Mouse (Mus musculus): Measurements from ENCODE around the gene Lmcd1. TPM values are rescaled to one million over a fixed set of nuclear protein-coding genes. Genes with fewer than 3 reads are reported as not detected.
A peak's percentile ranks its signal among the peaks of the same experiment; 100 is the strongest.

The Lmcd1 gene
- polyA plus RNA-seq, 1 experiment from 2014 or later: 31.7 TPM

GRCm38 (mm10) chr6:112287671-112288070, 14.1 kb downstream of the Lmcd1 start:
- Histone ChIP-seq H3K4me1 (ENCODE audit: insufficient read depth) (no peaks in the 10 kb centered on the region), H3K9ac (no peak overlapping the region), H3K36me3 (ENCODE audit: insufficient read depth) (no peaks in the 10 kb centered on the region), H3K9me3 (ENCODE audit: low read depth, low read length) (no peaks in the 10 kb centered on the region), H3K4me3 (ENCODE audit: low read depth, low read length) (no peak overlapping the region), H3K27ac (ENCODE audit: low read depth) (no peak overlapping the region; the same call in 1 of the 2 replicates), H3K27me3 (ENCODE audit: insufficient read depth, low read length) (no peaks in the 10 kb centered on the region), H3K4me2 (no peak overlapping the region)
- WGBS: 77% methylated on average over 9 of the region's 9 CpGs
- ATAC-seq (ENCODE audit: insufficient read depth) (no peak; the same call in 1 of the 2 replicates), DNase-seq (peak; percentile 51)
- TF ChIP-seq CTCF (IDR thresholded peaks at IDR 0.05; ENCODE audit: low read depth): no peak

- H3K9ac ChIP-seq: no peak overlapping the region
- H3K9me3 ChIP-seq (ENCODE audit: low read depth, low read length): no peaks in the 10 kb centered on the region
- H3K4me1 ChIP-seq (ENCODE audit: insufficient read depth): no peaks in the 10 kb centered on the region
- no peaks in the 10 kb centered on the region for H3K27me3 ChIP-seq (ENCODE audit: insufficient read depth, low read length)
- ATAC-seq (ENCODE audit: insufficient read depth) (no peak), DNase-seq (no peak)
- H3K36me3 ChIP-seq (ENCODE audit: insufficient read depth): no peaks in the 10 kb centered on the region
- H3K27ac ChIP-seq (ENCODE audit: low read depth): no peak overlapping the region
- TF ChIP-seq CTCF (IDR thresholded peaks at IDR 0.05; ENCODE audit: low read depth): no peak
- H3K4me2 ChIP-seq: no peak overlapping the region
- H3K4me3 ChIP-seq (ENCODE audit: low read depth, low read length): no peak overlapping the region
- WGBS: 79% methylated on average over 3 of the region's 3 CpGs
These were observed 14.7 kb downstream of the Lmcd1 start for GRCm38 (mm10) chr6:112288271-112288670.

GRCm38 (mm10) chr6:112291146-112291545, 17.6 kb downstream of the Lmcd1 start:
- TF ChIP-seq CTCF (IDR thresholded peaks at IDR 0.05; ENCODE audit: low read depth): no peak
- H3K4me3 ChIP-seq (ENCODE audit: low read depth, low read length): no peak overlapping the region
- H3K9me3 ChIP-seq (ENCODE audit: low read depth, low read length): no peaks in the 10 kb centered on the region
- H3K36me3 ChIP-seq (ENCODE audit: insufficient read depth): no peaks in the 10 kb centered on the region
- DNase-seq (no peak), ATAC-seq (ENCODE audit: insufficient read depth) (no peak)
- no peak overlapping the region for H3K27ac ChIP-seq (ENCODE audit: low read depth)
- WGBS: 70% methylated on average over 4 of the region's 4 CpGs
- no peak overlapping the region for H3K4me2 ChIP-seq
- no peak overlapping the region for H3K9ac ChIP-seq
- no peaks in the 10 kb centered on the region for H3K27me3 ChIP-seq (ENCODE audit: insufficient read depth, low read length)
- no peaks in the 10 kb centered on the region for H3K4me1 ChIP-seq (ENCODE audit: insufficient read depth)

- Histone ChIP-seq H3K27me3 (ENCODE audit: insufficient read depth, low read length) (no peaks in the 10 kb centered on the region), H3K4me2 (no peak overlapping the region), H3K4me1 (ENCODE audit: insufficient read depth) (no peaks in the 10 kb centered on the region), H3K27ac (ENCODE audit: low read depth) (no peak overlapping the region), H3K4me3 (ENCODE audit: low read depth, low read length) (no peak overlapping the region), H3K9me3 (ENCODE audit: low read depth, low read length) (no peaks in the 10 kb centered on the region), H3K36me3 (ENCODE audit: insufficient read depth) (no peaks in the 10 kb centered on the region), H3K9ac (no peak overlapping the region)
- DNase-seq (no peak), ATAC-seq (ENCODE audit: insufficient read depth) (no peak)
- no peak for TF ChIP-seq CTCF (IDR thresholded peaks at IDR 0.05; ENCODE audit: low read depth)
- 37% methylated on average over 5 of the region's 5 CpGs for WGBS
These were observed 19.8 kb downstream of the Lmcd1 start for GRCm38 (mm10) chr6:112293320-112293719.

GRCm38 (mm10) chr6:112295269-112295668, 21.7 kb downstream of the Lmcd1 start:
- H3K27ac ChIP-seq (ENCODE audit: low read depth): no peak overlapping the region
- H3K36me3 ChIP-seq (ENCODE audit: insufficient read depth): no peaks in the 10 kb centered on the region
- DNase-seq (no peak), ATAC-seq (ENCODE audit: insufficient read depth) (no peak)
- WGBS: 53% methylated on average over 3 of the region's 3 CpGs
- H3K9me3 ChIP-seq (ENCODE audit: low read depth, low read length): no peaks in the 10 kb centered on the region
- TF ChIP-seq CTCF (IDR thresholded peaks at IDR 0.05; ENCODE audit: low read depth): no peak
- H3K27me3 ChIP-seq (ENCODE audit: insufficient read depth, low read length): no peaks in the 10 kb centered on the region
- no peak overlapping the region for H3K4me2 ChIP-seq
- no peak overlapping the region for H3K9ac ChIP-seq
- H3K4me3 ChIP-seq (ENCODE audit: low read depth, low read length): no peak overlapping the region
- H3K4me1 ChIP-seq (ENCODE audit: insufficient read depth): no peaks in the 10 kb centered on the region

GRCm38 (mm10) chr6:112300146-112300545, 26.6 kb downstream of the Lmcd1 start:
- Histone ChIP-seq H3K4me2 (no peak overlapping the region), H3K4me1 (ENCODE audit: insufficient read depth) (peaks cover 3% of the 10 kb centered on the region; the same call in 1 of the 2 replicates), H3K36me3 (ENCODE audit: insufficient read depth) (no peaks in the 10 kb centered on the region), H3K9ac (no peak overlapping the region), H3K9me3 (ENCODE audit: low read depth, low read length) (no peaks in the 10 kb centered on the region), H3K27me3 (ENCODE audit: insufficient read depth, low read length) (no peaks in the 10 kb centered on the region), H3K27ac (ENCODE audit: low read depth) (no peak overlapping the region), H3K4me3 (ENCODE audit: low read depth, low read length) (no peak overlapping the region)
- WGBS: 71% methylated on average over 7 of the region's 7 CpGs
- no peak for DNase-seq
- no peak for TF ChIP-seq CTCF (IDR thresholded peaks at IDR 0.05; ENCODE audit: low read depth)
- ATAC-seq (ENCODE audit: insufficient read depth): no peak

GRCm38 (mm10) chr6:112300633-112301032, 27.1 kb downstream of the Lmcd1 start:
- peaks cover 3% of the 10 kb centered on the region; the same call in 1 of the 2 replicates for H3K4me1 ChIP-seq (ENCODE audit: insufficient read depth)
- no peak for TF ChIP-seq CTCF (IDR thresholded peaks at IDR 0.05; ENCODE audit: low read depth)

GRCm38 (mm10) chr6:112302248-112302647, 28.7 kb downstream of the Lmcd1 start:
- WGBS: 36% methylated on average over 7 of the region's 7 CpGs
- Histone ChIP-seq H3K4me3 (ENCODE audit: low read depth, low read length) (no peak overlapping the region), H3K4me2 (no peak overlapping the region), H3K27ac (ENCODE audit: low read depth) (no peak overlapping the region), H3K27me3 (ENCODE audit: insufficient read depth, low read length) (no peaks in the 10 kb centered on the region), H3K4me1 (ENCODE audit: insufficient read depth) (peaks cover 3% of the 10 kb centered on the region; the same call in 1 of the 2 replicates), H3K9ac (no peak overlapping the region), H3K36me3 (ENCODE audit: insufficient read depth) (no peaks in the 10 kb centered on the region), H3K9me3 (ENCODE audit: low read depth, low read length) (no peaks in the 10 kb centered on the region)
- no peak for TF ChIP-seq CTCF (IDR thresholded peaks at IDR 0.05; ENCODE audit: low read depth)
- ATAC-seq (ENCODE audit: insufficient read depth): 0 out of 2 replicates have a peak, but pooled peaks have one; percentile 16
- no peak for DNase-seq

More at GRCm38 (mm10) chr6:112300633-112301032, 27.1 kb downstream of the Lmcd1 start:
- Histone ChIP-seq H3K4me3 (ENCODE audit: low read depth, low read length) (no peak overlapping the region), H3K27me3 (ENCODE audit: insufficient read depth, low read length) (no peaks in the 10 kb centered on the region), H3K9ac (no peak overlapping the region), H3K4me2 (no peak overlapping the region), H3K9me3 (ENCODE audit: low read depth, low read length) (no peaks in the 10 kb centered on the region), H3K36me3 (ENCODE audit: insufficient read depth) (no peaks in the 10 kb centered on the region), H3K27ac (ENCODE audit: low read depth) (no peak overlapping the region)
- 93% methylated on average over 1 of the region's 1 CpGs for WGBS
- no peak for DNase-seq
- ATAC-seq (ENCODE audit: insufficient read depth): no peak

Measured in lung, embryonic 14.5 days (tissue).